Mouse (Mus musculus) cerebellum, postnatal 10 days (tissue): ENCODE data around the gene Blnk.

Experiments used
- DNase-seq, 2 experiments: peaks; one replicate each; pipeline ENCODE4 v3.0.0; 2021; ENCODE audit warnings: mixed read lengths in 2 of 2

The Blnk gene

DNA sequence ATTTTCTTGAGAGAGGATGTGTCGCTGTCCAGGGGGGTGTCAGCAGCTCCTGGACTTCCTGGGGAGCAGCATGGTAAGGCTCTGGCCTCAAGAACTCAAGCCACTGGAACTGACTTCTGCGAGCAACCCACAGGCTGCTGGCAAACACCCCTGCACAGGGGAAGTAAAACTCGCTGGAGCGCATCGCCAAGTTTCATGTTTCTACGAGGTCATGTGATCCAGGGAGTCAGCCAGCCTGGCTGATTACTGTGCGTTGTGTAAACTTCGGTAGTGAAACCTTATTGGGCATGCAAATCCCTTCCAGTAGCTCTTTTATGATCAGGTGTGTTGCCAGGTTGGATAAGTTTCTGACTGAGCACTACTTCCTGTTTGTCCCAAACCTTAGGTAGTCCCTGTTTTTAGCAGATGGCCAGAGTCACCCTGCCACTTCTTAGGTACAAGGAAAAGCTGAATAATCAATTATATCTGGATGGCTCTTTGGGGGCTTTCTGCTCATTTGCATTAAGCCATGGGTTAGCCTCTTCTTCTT is at the start of gene Blnk:
Blnk (minus strand) TSS at position 479 of the 529 bp plus-strand sequence.
- peak in 1 of 2 experiments; percentile 53 for DNase-seq

DNA sequence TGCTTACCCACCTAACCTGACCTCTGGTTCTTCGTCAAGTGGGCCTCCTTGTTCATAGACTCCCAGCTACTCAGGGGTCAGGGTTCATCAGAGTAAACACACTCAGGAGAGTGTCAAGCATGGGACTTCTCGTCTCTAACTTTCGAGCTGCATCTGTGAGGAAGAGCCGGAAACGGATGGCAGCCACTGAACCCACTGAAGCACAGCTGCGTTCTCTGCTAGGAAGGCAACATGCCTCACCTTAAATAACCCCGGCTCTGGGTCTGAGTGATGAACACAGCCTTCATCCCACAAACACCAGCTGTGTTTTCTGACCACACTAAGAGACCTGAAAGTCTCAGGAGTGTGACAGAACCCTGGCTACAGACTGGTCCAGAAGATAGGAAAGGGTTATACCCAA is 44.8 kb upstream of the Blnk start:
- no peak for DNase-seq

DNA sequence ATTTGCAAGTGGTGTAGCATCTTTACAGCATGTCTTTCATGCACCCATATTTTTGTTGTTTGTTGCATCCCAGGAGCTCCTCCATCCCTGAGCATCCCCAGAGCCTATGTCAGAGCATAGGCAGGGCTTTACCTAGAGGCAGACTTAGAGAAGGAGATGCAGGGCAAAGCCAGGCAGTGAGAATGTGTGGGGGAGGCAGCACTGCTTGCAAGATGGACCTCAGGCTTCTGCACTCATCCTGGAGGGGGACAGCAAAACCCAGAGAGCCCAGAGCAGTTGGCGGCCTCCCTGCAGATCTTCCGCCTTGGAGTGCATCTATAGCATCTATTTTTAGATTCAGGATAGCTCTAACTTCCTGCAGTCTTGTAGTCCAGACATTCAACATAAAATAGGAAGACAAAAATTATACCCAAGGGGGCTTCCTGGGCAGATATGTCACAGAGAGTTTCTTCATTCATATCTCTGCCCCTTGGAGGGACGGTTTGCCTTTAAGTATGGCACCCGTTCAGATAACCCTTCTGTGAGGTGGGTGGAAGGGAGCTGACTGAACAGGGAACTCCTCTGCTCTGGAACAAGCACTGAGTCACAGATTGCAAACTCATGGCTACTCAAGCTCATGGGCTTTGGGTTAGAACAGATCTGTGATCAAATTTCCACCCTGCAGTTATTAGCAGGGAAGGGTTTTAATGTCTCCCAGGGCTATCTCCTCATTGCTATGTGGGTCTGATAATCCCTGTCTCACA is 41.6 kb upstream of the Blnk start:
- DNase-seq: no peak

DNA sequence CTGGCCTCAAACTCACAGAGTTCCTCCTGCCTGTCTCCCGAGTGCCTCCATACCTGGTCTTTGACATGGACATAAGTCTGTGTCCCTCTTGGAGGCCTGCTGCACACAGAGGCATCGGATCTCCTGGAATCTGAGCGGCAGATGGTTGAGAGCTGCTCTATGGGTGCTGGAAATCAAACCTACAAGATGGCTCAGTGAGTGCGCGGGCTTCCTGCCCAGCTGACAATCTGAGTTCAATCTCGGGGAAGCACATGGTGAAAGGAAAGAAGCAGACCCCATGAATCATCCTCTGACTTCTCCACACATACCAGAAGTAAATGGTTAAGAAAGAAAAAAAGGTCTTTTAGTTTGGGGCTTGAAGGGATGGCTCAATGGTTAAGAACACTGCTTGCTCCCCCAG is 37.5 kb upstream of the Blnk start:
- DNase-seq: no peak

DNA sequence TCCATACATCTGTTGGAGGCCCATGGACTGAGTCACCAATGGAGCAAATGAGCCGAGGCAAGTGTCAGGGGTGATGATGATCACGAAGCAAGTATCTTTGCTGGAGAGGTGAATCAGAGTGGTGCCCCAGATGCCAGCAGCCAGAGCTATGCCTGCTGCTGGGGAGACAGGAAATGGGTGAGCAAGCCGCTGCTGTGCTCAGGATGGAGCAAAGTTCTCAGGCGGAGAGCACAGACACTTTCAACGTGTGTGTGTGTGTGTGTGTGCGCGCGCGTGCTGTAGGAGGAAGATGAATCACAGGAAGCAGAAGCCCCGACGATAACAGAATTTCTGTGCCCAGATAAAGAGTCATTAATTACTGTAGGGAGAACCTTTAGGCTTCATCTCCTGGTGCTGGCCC is 36.7 kb upstream of the Blnk start:
- no peak for DNase-seq

DNA sequence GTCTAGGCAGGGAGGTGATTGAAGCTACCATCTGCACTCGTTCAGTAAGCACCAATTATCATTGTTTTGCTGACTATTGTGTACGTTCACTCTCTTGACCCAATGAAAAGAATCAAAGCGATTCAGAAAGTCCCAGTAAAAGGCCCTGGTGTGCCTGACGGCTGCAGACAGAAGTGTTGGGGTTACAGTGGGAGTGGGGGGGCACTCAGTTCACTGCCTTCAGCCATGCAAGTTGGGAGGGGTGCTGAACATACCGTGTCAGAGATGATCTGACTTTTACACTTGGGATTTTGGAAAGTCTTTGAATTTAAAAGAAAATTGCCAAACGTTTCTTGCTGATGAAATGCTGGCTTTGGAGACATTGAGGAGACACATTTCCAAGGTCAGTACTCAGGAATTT is 35.8 kb upstream of the Blnk start:
- DNase-seq: no peak

DNA sequence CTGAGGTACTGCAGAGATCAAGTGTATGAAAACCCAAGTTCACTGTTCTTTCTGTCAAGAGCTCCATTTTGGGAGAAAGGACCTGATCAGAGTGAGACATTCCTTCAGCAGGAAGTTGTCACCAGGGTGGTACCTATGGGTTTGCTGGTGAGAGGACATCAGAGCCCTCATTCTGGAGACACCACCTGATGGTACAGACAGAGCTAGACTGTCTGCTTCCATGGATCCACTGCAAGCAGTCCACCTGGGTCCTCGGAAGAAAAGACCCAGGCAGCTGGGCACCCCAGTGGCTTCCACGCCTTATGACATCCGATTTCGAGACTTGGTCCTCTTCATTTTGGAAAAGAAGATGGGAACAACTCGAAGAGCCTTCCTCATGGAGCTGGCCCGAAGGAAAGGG is 34.9 kb upstream of the Blnk start, which contains the start of gene Dntt:
Dntt (plus strand) TSS at position 57 of the 400 bp plus-strand sequence.
- no peak for DNase-seq

DNA sequence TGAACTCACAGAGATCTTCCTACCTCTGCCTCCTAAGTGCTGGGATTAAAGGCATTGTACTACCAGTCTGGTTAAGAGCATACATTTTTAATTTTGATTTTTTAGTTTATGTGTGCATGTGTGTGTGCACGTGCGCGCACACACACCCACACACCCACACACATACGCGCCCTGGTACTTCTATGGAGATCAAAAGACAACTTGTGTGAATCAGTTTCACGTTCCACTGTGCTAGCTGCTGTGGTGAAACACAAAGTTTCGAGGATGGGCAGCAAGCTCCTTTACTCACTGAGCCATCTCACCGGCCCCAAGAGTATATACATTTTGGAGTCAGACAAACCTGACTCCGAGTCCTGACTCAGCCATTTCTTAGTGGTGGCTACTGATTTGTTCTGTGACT is 33.3 kb upstream of the Blnk start:
- DNase-seq: no peak

DNA sequence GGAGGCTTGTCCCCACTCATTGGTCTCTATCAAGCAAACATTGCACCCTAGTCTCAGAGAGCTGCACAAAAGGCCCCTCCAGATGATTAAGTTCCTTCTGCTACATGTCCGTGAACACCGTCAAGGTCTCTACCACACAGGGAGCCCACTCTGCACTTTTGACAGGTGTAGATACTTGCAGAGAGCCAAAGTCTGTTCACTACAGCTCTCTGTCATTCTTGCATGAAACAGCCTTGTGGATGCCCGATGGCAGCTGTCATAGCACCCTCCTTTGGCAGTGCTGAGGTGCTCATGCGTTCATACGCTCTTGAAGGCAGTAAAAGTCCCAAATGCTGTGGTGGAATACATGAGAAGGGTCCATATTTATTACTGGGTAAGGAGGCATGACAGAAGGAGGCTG is 32.7 kb upstream of the Blnk start:
- DNase-seq: no peak

DNA sequence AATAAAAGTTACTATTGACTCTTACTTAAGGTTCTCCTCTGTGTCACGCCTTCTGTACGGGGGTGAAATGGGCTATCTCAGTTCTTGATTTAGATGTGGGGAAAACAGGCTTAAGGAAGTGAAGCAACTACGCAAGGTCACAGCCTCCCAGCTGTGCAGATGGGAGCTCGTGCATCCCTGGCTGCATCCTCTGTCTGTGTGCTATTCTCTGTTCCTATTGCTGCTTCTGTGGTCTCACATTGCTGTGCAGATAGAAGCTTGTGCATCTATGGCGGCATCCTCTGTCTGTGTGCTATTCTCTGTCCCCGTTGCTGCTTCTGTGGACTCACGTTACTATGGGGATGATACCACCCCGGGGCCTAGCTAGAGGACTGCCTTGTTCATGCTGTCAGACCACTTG is 32.2 kb upstream of the Blnk start:
- no peak for DNase-seq

DNA sequence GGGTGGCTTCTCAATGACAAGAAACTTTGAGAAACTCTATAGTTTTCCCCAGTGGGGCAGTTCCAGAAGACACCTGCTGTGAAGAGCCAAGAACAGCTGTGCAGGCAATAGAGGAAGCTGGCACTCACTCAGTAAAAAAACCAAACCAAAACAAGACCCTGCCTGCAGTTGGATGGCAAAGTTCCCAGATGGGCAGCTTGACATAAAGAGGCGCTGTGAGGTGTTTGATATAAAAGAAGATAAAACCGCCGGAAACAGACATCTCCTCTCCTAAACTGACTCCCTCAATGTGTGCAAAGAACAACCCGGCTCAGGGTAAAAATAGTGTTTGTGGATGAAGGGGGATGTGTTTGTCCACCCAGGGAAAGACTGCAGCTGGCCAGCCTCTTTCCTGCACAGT is 27.9 kb upstream of the Blnk start:
- DNase-seq: peak; percentile 49 to 55

DNA sequence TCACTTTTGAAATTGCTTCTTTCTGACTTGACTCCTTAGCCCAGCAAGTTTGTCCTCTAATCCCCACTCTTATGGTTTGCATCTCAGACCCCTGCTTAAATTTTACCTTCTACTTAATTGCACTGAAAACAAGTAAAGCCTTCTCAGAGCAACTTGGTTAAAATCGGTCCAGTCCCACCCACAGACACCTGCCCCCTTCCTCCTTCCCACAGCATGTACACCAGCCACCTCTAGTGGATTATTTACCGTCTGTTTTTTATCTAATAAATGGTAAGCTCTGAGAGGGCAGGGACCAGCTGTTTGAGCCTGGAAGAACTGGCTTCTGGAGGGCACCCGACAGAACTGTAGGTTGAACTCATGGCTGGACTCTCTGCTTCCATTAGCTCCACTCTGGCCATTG is 26.2 kb upstream of the Blnk start:
- DNase-seq: no peak

DNA sequence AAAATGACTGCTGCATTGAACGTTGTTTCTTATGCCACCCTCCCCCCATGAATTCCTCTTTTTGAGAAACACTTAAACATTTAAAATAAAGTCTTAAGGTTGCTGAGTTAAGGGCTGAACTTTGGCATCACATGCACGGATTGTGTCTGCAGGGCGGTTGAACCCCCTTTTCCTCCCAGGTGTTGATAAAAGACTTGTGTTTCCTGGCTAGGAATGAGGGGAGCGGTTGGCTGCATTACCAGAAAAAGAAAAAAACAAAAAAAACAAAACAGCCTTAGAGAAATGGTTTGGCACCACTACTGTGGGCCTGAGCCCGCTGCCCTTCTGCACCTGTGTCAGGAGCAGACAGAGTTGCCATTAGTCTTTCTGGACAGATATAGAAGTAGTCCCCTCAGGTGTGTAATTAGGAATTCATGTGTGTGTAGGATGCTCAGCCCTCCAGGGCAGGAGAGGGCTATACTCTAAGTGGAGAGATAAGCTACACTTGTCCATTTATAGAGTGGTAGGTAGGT is 24.9 kb upstream of the Blnk start:
- no peak for DNase-seq

DNA sequence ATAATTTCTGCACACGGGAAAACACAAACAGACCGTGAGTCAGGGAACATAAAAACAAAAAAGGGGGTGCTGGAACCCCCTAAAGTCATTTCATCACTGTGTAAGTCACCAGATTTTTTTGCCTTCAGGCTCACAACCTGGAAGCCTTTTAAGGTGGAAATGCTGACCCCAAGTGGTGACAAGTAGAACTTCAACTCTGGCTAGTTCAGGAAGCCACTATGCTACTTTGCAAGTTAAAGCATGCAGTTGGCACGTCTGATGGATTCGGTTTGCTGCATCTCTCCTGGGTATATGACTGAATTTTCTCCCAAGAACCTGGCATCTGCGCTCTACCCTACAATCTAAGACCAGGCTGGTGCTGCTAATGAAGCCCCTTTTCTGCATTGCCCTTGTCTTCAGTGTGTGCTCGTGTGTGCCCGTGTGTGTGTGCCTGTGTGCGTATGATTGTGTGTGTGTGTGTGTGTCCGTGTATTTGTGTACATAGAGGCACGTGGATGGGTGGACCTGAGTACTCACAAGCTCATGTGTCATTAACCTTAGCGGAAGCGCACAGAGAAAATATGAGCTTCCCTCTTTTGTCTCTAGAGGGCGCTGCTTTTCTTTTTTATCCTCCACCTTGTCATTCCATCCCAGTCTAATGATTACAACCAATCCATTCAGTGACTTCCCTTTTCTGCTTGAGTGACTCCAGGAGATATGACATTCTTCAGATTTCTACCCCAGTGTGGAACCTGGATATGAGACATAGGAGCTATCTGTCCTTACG is 21.8 kb upstream of the Blnk start:
- DNase-seq: peak; percentile 78 to 80

DNA sequence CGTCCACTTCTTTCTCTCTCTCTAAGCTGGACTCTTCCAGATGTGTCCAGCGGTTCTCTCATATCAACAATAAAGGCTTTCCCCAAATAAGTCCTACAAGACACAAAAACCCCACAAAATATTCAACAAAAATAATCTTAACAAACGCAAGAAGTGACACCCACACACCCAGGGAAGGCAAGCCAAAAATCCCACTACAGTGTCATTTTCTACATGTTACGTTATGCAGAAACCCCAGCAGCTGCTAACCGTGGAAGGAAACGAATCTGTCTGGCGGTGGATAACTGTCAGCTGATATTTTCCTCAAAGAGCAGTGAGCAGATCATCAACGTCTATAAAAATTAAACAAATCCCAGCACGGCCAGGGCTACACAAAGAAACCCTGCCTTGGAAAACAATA is 19.7 kb upstream of the Blnk start:
- DNase-seq: no peak

DNA sequence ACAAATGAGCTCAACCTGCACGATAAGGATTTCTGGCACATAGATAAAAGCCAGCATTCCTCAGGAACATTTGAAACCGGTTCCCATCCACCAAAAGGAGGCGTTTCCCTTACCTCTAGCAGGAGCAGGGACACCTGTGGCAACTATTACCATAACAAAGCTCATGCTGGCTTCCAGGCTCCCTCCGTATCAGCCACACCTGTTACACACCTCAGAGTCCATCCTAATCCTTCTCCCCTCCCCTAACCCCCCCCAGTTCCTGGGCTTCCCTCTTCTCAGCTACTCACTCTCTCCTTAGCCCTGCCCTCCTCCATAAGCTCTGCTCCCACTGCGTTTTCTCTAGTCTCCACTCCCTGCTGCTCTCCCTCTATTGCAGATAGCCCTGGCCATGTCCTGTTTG is 19.3 kb upstream of the Blnk start:
- DNase-seq: no peak

DNA sequence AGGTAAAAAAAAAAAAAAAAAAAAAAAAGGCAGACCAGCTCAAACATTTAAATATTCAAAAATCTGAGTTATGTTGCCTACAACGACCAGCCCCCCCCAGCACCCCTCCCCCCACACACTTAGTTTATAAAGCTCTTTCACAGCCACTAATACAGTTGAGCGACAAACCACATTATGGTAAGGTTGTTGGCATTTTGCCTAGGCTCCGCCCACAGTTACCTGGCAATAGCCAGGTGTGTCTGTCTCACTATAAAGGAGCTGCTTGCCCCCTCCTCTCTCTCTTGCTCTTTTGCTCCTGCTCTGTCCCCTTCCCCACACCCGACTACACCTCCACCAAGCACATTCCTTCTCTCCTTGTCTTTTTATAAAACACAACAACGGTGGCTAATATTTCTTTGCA is 17.3 kb upstream of the Blnk start:
- no peak for DNase-seq

DNA sequence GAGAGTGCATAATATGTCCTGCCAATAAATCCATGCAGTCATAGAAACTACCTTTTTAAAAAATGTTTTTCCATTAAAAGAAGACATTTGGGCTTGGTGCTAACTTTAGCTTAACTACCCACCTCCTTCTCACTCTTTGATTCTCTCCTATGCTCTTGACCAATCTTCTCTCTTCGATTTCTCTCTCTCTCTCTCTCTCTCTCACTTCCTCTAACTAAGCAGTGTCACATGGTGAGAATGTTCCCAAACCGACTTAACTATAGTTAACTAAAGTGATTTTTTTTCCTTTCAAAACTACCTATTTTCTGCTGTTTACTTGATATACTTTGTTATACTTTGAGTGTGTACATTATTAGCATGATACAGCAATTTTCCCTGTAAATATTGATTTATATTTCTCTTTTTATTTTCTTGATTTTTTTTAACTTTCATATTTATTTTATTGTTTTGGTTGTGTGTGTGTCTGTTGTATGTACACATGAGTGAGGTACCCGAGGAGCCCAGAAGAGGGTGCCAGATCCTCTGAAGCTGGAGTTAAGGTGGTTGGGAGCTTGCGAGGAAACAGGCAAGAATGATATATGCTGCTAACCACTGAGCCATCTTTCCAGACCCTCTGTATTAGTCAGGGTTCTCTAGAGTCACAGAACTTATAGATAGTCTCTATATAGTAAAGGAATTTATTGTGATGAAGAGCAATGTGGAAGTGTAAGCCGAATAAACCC is 14.5 kb upstream of the Blnk start:
- DNase-seq: no peak

DNA sequence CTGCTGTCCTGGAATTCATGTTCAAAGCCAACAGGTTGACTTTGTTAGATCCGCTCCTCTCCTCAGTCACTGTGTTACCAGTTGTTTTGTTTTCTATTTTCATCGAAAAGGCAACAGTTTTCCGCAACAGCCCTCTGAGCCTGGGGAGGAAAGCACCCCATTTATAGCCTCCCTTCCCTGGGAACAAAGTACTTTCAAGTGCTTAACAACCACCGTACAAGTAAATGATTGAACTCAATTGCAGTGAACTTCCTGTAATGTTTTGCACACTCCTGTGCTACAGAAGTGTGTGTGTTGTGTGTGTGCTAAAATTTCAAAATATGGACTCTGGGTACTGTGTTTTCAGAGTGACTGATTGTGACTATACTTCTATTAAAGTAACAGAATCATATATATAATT is 13.4 kb upstream of the Blnk start:
- no peak for DNase-seq

DNA sequence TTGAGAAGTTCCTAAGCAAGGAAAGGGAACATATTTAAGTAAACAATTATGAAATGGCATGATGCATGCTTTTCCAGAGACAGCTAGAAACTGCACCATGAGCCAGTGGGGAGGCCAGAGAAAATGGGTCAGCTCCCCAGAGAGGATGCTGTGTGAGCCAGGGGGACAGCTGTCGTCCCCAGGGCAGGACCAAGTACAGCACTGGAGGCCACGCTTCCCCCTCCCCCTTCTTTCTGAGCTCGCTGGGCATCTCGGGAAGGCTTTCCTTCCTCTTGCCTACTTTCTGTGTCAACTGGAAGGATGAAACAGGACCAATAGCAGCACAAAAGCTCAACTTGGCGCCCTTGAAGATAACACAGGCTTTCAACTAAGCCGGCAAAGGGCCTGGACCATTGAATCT is 13.0 kb upstream of the Blnk start:
- DNase-seq: no peak

DNA sequence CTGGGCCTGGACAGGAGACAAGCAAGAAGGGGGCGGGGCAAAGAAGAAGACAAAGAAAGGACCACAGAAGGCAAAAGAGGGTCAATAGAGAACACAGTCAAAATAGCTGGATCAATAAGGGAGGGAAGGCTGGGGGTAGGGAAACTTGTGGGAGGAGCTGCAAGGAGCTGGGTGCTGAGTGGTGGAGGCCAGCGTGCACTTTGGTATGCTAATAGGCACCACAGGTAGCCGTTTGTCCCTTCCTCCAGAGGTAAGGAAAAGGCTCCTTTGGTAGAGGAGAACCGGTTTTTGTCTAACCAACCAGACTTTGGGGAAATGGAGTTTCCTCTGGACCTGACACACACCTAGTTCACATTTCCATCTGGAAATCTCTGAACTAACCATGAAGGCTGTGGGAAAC is 12.3 kb upstream of the Blnk start:
- DNase-seq: no peak

DNA sequence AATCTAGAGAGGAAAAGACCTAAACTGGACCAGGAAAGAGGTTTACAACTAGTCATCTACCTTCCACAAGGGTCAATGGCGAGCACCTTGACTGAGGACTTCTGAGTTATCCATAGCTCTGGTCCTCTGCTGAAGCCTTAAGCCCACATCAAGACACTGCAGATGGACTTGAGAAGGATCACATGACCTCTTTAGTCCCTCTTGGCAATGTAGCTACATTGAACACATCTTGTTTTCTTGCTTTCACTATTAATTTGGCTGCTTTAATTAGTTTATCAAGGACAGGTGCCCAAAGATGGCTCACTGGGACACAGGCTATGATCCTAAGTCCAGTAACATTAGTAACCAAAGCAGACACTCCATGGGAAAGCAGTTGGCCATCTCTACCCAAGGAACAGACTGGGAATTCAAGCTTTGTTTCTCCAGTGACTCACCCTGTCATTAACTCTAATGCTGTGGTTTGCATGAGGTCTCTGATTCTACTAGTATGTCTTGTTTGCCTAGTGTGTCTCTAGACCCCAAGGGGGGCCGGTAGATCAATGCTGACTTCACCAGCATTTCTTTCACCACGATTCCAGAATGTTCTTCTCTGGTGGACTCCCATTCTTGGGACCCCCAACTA is 9.5 kb upstream of the Blnk start:
- no peak for DNase-seq

DNA sequence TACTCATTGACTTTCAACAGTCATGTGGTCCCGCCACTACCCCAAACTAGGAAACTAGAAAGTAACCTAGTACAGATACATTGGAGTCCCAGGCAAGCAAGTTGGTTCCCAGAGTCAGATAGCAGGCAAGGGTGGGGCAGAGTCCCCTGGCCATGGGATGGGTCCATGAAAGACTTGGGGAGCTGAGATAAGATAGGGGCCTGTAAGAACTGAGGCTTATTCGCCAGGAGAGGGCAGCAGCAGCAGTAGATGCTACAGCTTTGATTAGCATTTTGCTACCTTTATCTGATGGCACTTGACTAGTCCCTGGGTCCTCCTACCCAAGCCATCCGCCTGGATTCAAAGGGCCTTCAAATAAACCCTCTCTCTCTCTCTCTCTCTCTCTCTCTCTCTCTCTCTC is 5.2 kb upstream of the Blnk start:
- DNase-seq: no peak
